Mouse (Mus musculus) MEL (cell line): ENCODE measurements around the gene Gpr149. TPM values are rescaled to one million over a fixed set of nuclear protein-coding genes. Genes with fewer than 3 reads are reported as not detected.

ENCODE experiments used
- DNase-seq: peaks from one replicate; pipeline ENCODE4 v3.0.0; 2011; ENCODE audit warnings: low read depth, low spot score
- H3K27ac ChIP-seq: 2 replicates; pipeline ENCODE4 v1.5.1; 2012; ENCODE audit warnings: low read depth, mild to moderate bottlenecking, control low read depth, low read length, moderate library complexity; ENCODE audit not compliant: control insufficient read depth
- H3K27me3 ChIP-seq, 2 experiments: fragments of 150-350 bp in 1 of 2; sonication (generic) in 1 of 2; 2 replicates each; pipeline ENCODE4 v1.6.1; 2012; ENCODE audit warnings: low read length in 2 of 2, mild to moderate bottlenecking in 2 of 2, improper control_type of control experiment in 1 of 2, moderate library complexity in 1 of 2; ENCODE audit not compliant: insufficient read depth in 2 of 2, control insufficient read depth in 1 of 2
- H3K36me3 ChIP-seq, 2 experiments: 2 replicates each; pipeline ENCODE4 v1.6.1; 2012 to 2014; ENCODE audit warnings: low read length in 2 of 2, improper control_type of control experiment in 1 of 2, inconsistent platforms in 1 of 2, mild to moderate bottlenecking in 1 of 2; ENCODE audit not compliant: insufficient read depth in 2 of 2, control insufficient read depth in 1 of 2
- H3K4me1 ChIP-seq, 2 experiments: fragments of 150-350 bp in 1 of 2; sonication (generic) in 1 of 2; 2 replicates each; pipeline ENCODE4 v1.6.1; 2012; ENCODE audit warnings: low read length in 2 of 2, improper control_type of control experiment in 1 of 2, mild to moderate bottlenecking in 1 of 2; ENCODE audit not compliant: insufficient read depth in 2 of 2, control insufficient read depth in 1 of 2
- H3K4me3 ChIP-seq, 2 experiments: fragments of 150-350 bp in 1 of 2; sonication (generic) in 1 of 2; 2 replicates each; pipeline ENCODE4 v1.5.1; 2012; ENCODE audit warnings: low read depth in 2 of 2, low read length in 2 of 2, mild to moderate bottlenecking in 2 of 2, moderate library complexity in 2 of 2, control low read depth in 1 of 2, improper control_type of control experiment in 1 of 2; ENCODE audit not compliant: control insufficient read depth in 1 of 2, insufficient read depth in 1 of 2
- H3K79me2 ChIP-seq: 2 replicates; pipeline ENCODE4 v1.6.1; 2012; ENCODE audit warnings: mild to moderate bottlenecking, low read length, moderate library complexity; ENCODE audit not compliant: control insufficient read depth, poor library complexity, insufficient read depth
- H3K9ac ChIP-seq: 2 replicates; pipeline ENCODE4 v1.6.1; 2012; ENCODE audit warnings: low read depth, mild to moderate bottlenecking, control low read depth, low read length, moderate library complexity; ENCODE audit not compliant: control insufficient read depth, poor library complexity, severe bottlenecking
- H3K9me3 ChIP-seq: fragments of 150-350 bp; sonication (generic); replicated peaks from 2 replicates; pipeline ENCODE4 v1.6.1; 2012; ENCODE audit warnings: mild to moderate bottlenecking, low read length, improper control_type of control experiment, moderate library complexity; ENCODE audit not compliant: insufficient read depth
- CTCF ChIP-seq, 3 experiments: IDR thresholded peaks in 2 of 3; conservative IDR thresholded peaks in 1 of 3; 2 replicates each; pipeline ENCODE4 v1.5.1; 2011 to 2012; ENCODE audit warnings: low read length in 3 of 3, low read depth in 2 of 3, mild to moderate bottlenecking in 2 of 3, improper control_type of control experiment in 1 of 3, inconsistent platforms in 1 of 3, mixed read lengths in 1 of 3, moderate library complexity in 1 of 3; ENCODE audit not compliant: control insufficient read depth in 1 of 3, insufficient read depth in 1 of 3, poor library complexity in 1 of 3, severe bottlenecking in 1 of 3
- EP300 ChIP-seq, 2 experiments: IDR thresholded peaks; 2 replicates each; pipeline ENCODE4 v1.6.1; 2011; ENCODE audit warnings: improper control_type of control experiment in 2 of 2, low read length in 2 of 2, low read depth in 1 of 2, mild to moderate bottlenecking in 1 of 2
- ETS1 ChIP-seq: IDR thresholded peaks from 2 replicates; pipeline ENCODE4 v1.6.1; 2012; ENCODE audit warnings: low read depth, mild to moderate bottlenecking, inconsistent platforms, low read length, improper control_type of control experiment, moderate library complexity
- HCFC1 ChIP-seq: IDR thresholded peaks from 2 replicates; pipeline ENCODE4 v1.6.1; 2012; ENCODE audit warnings: low read depth, mild to moderate bottlenecking, inconsistent platforms, low read length, improper control_type of control experiment, moderate library complexity
- KAT2A ChIP-seq: conservative IDR thresholded peaks from 2 replicates; pipeline ENCODE4 v1.6.1; 2012; ENCODE audit warnings: low read depth, low read length, improper control_type of control experiment, inconsistent platforms
- MAFK ChIP-seq: IDR thresholded peaks from 2 replicates; pipeline ENCODE4 v1.6.1; 2011; ENCODE audit warnings: low read depth, mild to moderate bottlenecking, low read length, improper control_type of control experiment, borderline replicate concordance
- MAX ChIP-seq: IDR thresholded peaks from 2 replicates; pipeline ENCODE4 v1.6.1; 2011; ENCODE audit warnings: low read length, improper control_type of control experiment
- MAZ ChIP-seq: IDR thresholded peaks from 2 replicates; pipeline ENCODE4 v1.6.1; 2012; ENCODE audit warnings: low read depth, mild to moderate bottlenecking, inconsistent platforms, low read length, improper control_type of control experiment
- MEF2A ChIP-seq: IDR thresholded peaks from 2 replicates; pipeline ENCODE4 v1.6.1; 2014; ENCODE audit warnings: low read depth, mild to moderate bottlenecking, inconsistent platforms, low read length, improper control_type of control experiment; ENCODE audit not compliant: poor library complexity, insufficient replicate concordance, severe bottlenecking; ENCODE audit errors: extremely low read depth
- MXI1 ChIP-seq: IDR thresholded peaks from 2 replicates; pipeline ENCODE4 v1.6.1; 2011; ENCODE audit warnings: mild to moderate bottlenecking, low read depth, low read length, improper control_type of control experiment
- MYB ChIP-seq: IDR thresholded peaks from 2 replicates; pipeline ENCODE4 v1.6.1; 2011; ENCODE audit warnings: mild to moderate bottlenecking, low read depth, low read length, improper control_type of control experiment
- MYC ChIP-seq: IDR thresholded peaks from 2 replicates; pipeline ENCODE4 v1.6.1; 2011; ENCODE audit warnings: low read depth, mild to moderate bottlenecking, low read length, improper control_type of control experiment, moderate library complexity
- POLR2A ChIP-seq, 2 experiments: IDR thresholded peaks; 2 replicates each; pipeline ENCODE4 v1.6.1; 2011 to 2012; ENCODE audit warnings: low read length in 2 of 2, mild to moderate bottlenecking in 2 of 2, control low read depth in 1 of 2, improper control_type of control experiment in 1 of 2, low read depth in 1 of 2, moderate library complexity in 1 of 2; ENCODE audit not compliant: control insufficient read depth in 1 of 2, insufficient read depth in 1 of 2, poor library complexity in 1 of 2
- RAD21 ChIP-seq: IDR thresholded peaks from 2 replicates; pipeline ENCODE4 v1.6.1; 2011; ENCODE audit warnings: mild to moderate bottlenecking, low read depth, low read length, improper control_type of control experiment
- RCOR1 ChIP-seq: IDR thresholded peaks from 2 replicates; pipeline ENCODE4 v1.6.1; 2012; ENCODE audit warnings: low read depth, mild to moderate bottlenecking, inconsistent platforms, low read length, improper control_type of control experiment
- TCF12 ChIP-seq: IDR thresholded peaks from 2 replicates; pipeline ENCODE4 v1.6.1; 2014; ENCODE audit warnings: low read depth, mild to moderate bottlenecking, inconsistent platforms, low read length, improper control_type of control experiment, moderate library complexity
- USF1 ChIP-seq: IDR thresholded peaks from 2 replicates; pipeline ENCODE4 v1.6.1; 2014; ENCODE audit warnings: low read depth, mild to moderate bottlenecking, inconsistent platforms, low read length, improper control_type of control experiment, moderate library complexity
- USF2 ChIP-seq, 2 experiments: IDR thresholded peaks; 2 replicates each; pipeline ENCODE4 v1.6.1; 2011 to 2012; ENCODE audit warnings: improper control_type of control experiment in 2 of 2, low read length in 2 of 2, borderline replicate concordance in 1 of 2, inconsistent platforms in 1 of 2, low read depth in 1 of 2, mild to moderate bottlenecking in 1 of 2; ENCODE audit not compliant: insufficient read depth in 1 of 2
- ZKSCAN1 ChIP-seq: IDR thresholded peaks from 2 replicates; pipeline ENCODE4 v1.6.1; 2012; ENCODE audit warnings: low read depth, mild to moderate bottlenecking, inconsistent platforms, low read length, improper control_type of control experiment, moderate library complexity
- ZMIZ1 ChIP-seq: IDR thresholded peaks from 2 replicates; pipeline ENCODE4 v1.6.1; 2012; ENCODE audit warnings: low read depth, mild to moderate bottlenecking, inconsistent platforms, low read length, improper control_type of control experiment, moderate library complexity
- ZNF384 ChIP-seq: IDR thresholded peaks from 2 replicates; pipeline ENCODE4 v1.6.1; 2012; ENCODE audit warnings: low read depth, mild to moderate bottlenecking, inconsistent platforms, low read length, improper control_type of control experiment
- polyA plus RNA-seq, 2 experiments: library from polyadenylated mRNA; stranded (reverse) in 1 of 2; unstranded in 1 of 2; fragments of >175 nt in 1 of 2; fragments of >200 nt in 1 of 2; gene quantifications; 2 replicates each; pipeline versions ENCODE4 v1.2.1 to v1.2.4; 2012; ENCODE audit warnings: low replicate concordance in 2 of 2, low read depth in 1 of 2; ENCODE audit not compliant: insufficient read length in 2 of 2, insufficient read depth in 1 of 2, missing spikeins in 1 of 2
- total RNA-seq: library from RNA; depleted of rRNA; stranded (reverse); fragments of 300-350 nt; gene quantifications from 2 replicates; pipeline ENCODE4 v1.2.3, GENCODE M21; 2012

Gene Gpr149
- total and polyA plus RNA-seq, 3 experiments = not detected

GRCm38 (mm10) chr3:62505166-62505900, 99.6 kb downstream of the Gpr149 start:
- peak overlapping the region; percentile 92 to 100 for H3K4me3 ChIP-seq
- H3K79me2 ChIP-seq = peaks cover 21% of the 10 kb centered on the region
- H3K27me3 ChIP-seq = no peaks in the 10 kb centered on the region
- peaks cover 13 to 18% of the 10 kb centered on the region in 2 experiments for H3K36me3 ChIP-seq
- no peak overlapping the region for H3K27ac ChIP-seq
- TF ChIP-seq TCF12 (no peak), USF1 (0 out of 2 replicates have a peak, but pooled peaks have one; percentile 17)
- H3K9me3 ChIP-seq = no peaks in the 10 kb centered on the region
- peaks cover 9 to 11% of the 10 kb centered on the region in 2 experiments; a peak in 3 of 4 replicates for H3K4me1 ChIP-seq
- H3K9ac ChIP-seq = peak overlapping the region; percentile 98
- peak; percentile 20 for DNase-seq

- H3K79me2 ChIP-seq = no peaks in the 10 kb centered on the region; the same call in 1 of the 2 replicates
- no peak for DNase-seq
- TF ChIP-seq MXI1 (no peak), HCFC1 (no peak)
- no peak overlapping the region for H3K4me3 ChIP-seq
- no peaks in the 10 kb centered on the region for H3K27me3 ChIP-seq
- peaks cover 0 to 38% of the 10 kb centered on the region in 2 experiments; a peak in 3 of 4 replicates for H3K36me3 ChIP-seq
- no peaks in the 10 kb centered on the region for H3K9me3 ChIP-seq
- no peaks in the 10 kb centered on the region for H3K4me1 ChIP-seq
- no peak overlapping the region for H3K9ac ChIP-seq
- H3K27ac ChIP-seq = no peak overlapping the region
Measured at GRCm38 (mm10) chr3:62499327-62499726, 105.6 kb downstream of the Gpr149 start.

GRCm38 (mm10) chr3:62492568-62492967, 112.4 kb downstream of the Gpr149 start:
- no peak for DNase-seq
- H3K9me3 ChIP-seq = no peaks in the 10 kb centered on the region
- no peak overlapping the region for H3K4me3 ChIP-seq
- H3K79me2 ChIP-seq = no peaks in the 10 kb centered on the region
- no peak for TF ChIP-seq MAFK
- TF ChIP-seq ETS1 = no peak
- TF ChIP-seq POLR2A (IDR thresholded peaks at IDR 0.05; ENCODE audit: control insufficient read depth in 1 of 2, insufficient read depth in 1 of 2, low read depth in 1 of 2, low read length in 2 of 2, poor library complexity in 1 of 2) = no peak
- TF ChIP-seq MYB = no peak
- no peak for TF ChIP-seq MXI1
- no peak for TF ChIP-seq EP300 (IDR thresholded peaks at IDR 0.05; ENCODE audit: low read depth in 1 of 2, low read length in 2 of 2)
- no peak for TF ChIP-seq MEF2A
- TF ChIP-seq ZKSCAN1 = no peak
- no peak for TF ChIP-seq MYC
- no peak for TF ChIP-seq MAX
- no peak for TF ChIP-seq RCOR1
- TF ChIP-seq CTCF (IDR thresholded peaks at IDR 0.05 in 2 of 3, conservative IDR thresholded peaks at IDR 0.05 in 1 of 3; ENCODE audit: control insufficient read depth in 1 of 3, insufficient read depth in 1 of 3, low read depth in 2 of 3, low read length in 3 of 3, poor library complexity in 1 of 3, severe bottlenecking in 1 of 3) = no peak
- TF ChIP-seq USF2 (IDR thresholded peaks at IDR 0.05; ENCODE audit: borderline replicate concordance in 1 of 2, insufficient read depth in 1 of 2, low read depth in 1 of 2, low read length in 2 of 2) = no peak
- no peak for TF ChIP-seq RAD21
- TF ChIP-seq KAT2A = no peak
- TF ChIP-seq ZMIZ1 = no peak
- TF ChIP-seq MAZ = no peak
- no peak for TF ChIP-seq ZNF384
- H3K27ac ChIP-seq = no peak overlapping the region
- H3K27me3 ChIP-seq = no peaks in the 10 kb centered on the region
- H3K36me3 ChIP-seq = peaks cover 0 to 37% of the 10 kb centered on the region in 2 experiments; a peak in 2 of 4 replicates
- no peak overlapping the region for H3K9ac ChIP-seq
- H3K4me1 ChIP-seq = no peaks in the 10 kb centered on the region
